ENCODE assay signal across 8 mouse cellular contexts in the genomic region with DNA sequence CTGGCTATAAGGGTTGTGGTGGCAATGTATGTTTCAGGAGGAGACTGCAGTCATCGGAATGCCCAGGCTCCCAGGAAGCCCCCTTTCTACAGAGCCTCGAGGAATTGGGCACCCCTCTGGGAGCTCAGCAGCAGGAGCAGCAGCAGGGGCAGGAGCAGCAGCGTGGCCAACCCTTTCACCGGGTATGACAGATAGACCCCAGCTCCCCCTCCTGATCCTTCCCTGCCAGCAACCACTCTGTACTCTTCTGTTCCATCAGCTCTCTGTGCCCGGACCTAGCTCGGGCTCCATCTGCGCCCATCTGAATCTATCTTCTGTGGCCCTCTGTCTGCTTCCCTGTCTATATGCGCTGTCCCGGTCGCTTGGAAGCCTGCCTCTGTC. TPM values are rescaled to one million over a fixed set of nuclear protein-coding genes. Genes with fewer than 3 reads are reported as not detected.
DNase-seq lines count a peak whose midpoint lies in the region; ATAC-seq lines count a peak whose summit lies in the region.

No protein-coding gene starts in this region.

- peak overlapping the region; percentile 59 for H3K4me2 ChIP-seq in embryonic facial prominence, embryonic 14.5 days (ENCODE audit: low read depth, low read length)
- peak overlapping the region; percentile 61 for H3K4me2 ChIP-seq in intestine, embryonic 16.5 days (ENCODE audit: low read depth, low read length)
- H3K4me2 ChIP-seq in neural tube, embryonic 13.5 days = peak overlapping the region; percentile 58

- intact Hi-C loops in left cerebral cortex, postnatal 4 days (cut with DNase I) = loop anchor here (10.0 kb wide), 1 partner anchor 137 kb away; no protein-coding TSS in a partner anchor
- intact Hi-C loops in left cerebral cortex, postnatal 25 days (cut with DNase I) = loop anchor here (2.0 kb wide), 2 partner anchors 25 to 33 kb away; no protein-coding TSS in a partner anchor

- H3K27me3 ChIP-seq in embryonic facial prominence, embryonic 14.5 days (replicated peaks; ENCODE audit: control insufficient read depth, insufficient read depth, low read length) = no peaks in the 10 kb centered on the region
- H3K27me3 ChIP-seq in intestine, embryonic 16.5 days (replicated peaks; ENCODE audit: control insufficient read depth, insufficient read depth, low read length) = no peaks in the 10 kb centered on the region
- H3K27me3 ChIP-seq in neural tube, embryonic 13.5 days = no peaks in the 10 kb centered on the region

- ATAC-seq in embryonic facial prominence, embryonic 14.5 days (ENCODE audit: low read depth) = peak; percentile 45
- ATAC-seq in intestine, embryonic 16.5 days = peak; percentile 19
- peak; percentile 68 for ATAC-seq in neural tube, embryonic 13.5 days (ENCODE audit: low read depth)

- peak overlapping the region; percentile 53 for H3K9ac ChIP-seq in embryonic facial prominence, embryonic 14.5 days (ENCODE audit: low read depth, low read length)
- H3K9ac ChIP-seq in intestine, embryonic 16.5 days (ENCODE audit: low read depth, low read length) = peak overlapping the region; percentile 55
- peak overlapping the region; percentile 51 for H3K9ac ChIP-seq in neural tube, embryonic 13.5 days

- DNase-seq in left cerebral cortex, postnatal 4 days = peak; percentile 43
- no peak for DNase-seq in left cerebral cortex, postnatal 25 days (ENCODE audit: low spot score in 2 of 2)
- no peak for DNase-seq in embryonic facial prominence, embryonic 14.5 days (ENCODE audit: low spot score)
- DNase-seq in left cerebral cortex, adult 8-10 months (ENCODE audit: low spot score in 2 of 2) = no peak
- DNase-seq in c-Kit-positive CD71-positive TER-119-positive erythroid progenitor cells, embryonic 14.5 days (ENCODE audit: low spot score) = no peak
- no peak for DNase-seq in B cell, adult 2 months

- H3K9me3 ChIP-seq in embryonic facial prominence, embryonic 14.5 days (ENCODE audit: control insufficient read depth, low read length) = no peaks in the 10 kb centered on the region
- no peaks in the 10 kb centered on the region for H3K9me3 ChIP-seq in intestine, embryonic 16.5 days (ENCODE audit: control insufficient read depth, low read length)
- H3K9me3 ChIP-seq in neural tube, embryonic 13.5 days = no peaks in the 10 kb centered on the region

- 0 out of 2 replicates have a peak, but pooled peaks cover 5% of the 10 kb centered on the region for H3K4me1 ChIP-seq in embryonic facial prominence, embryonic 14.5 days (ENCODE audit: control insufficient read depth, insufficient read depth, low read length)
- H3K4me1 ChIP-seq in intestine, embryonic 16.5 days (ENCODE audit: control insufficient read depth, insufficient read depth, low read length) = peaks cover 6% of the 10 kb centered on the region; the same call in 1 of the 2 replicates
- peaks cover 12% of the 10 kb centered on the region; the same call in 1 of the 2 replicates for H3K4me1 ChIP-seq in neural tube, embryonic 13.5 days (replicated peaks)

- WGBS in embryonic facial prominence, embryonic 14.5 days = 30% methylated on average over 9 of the region's 10 CpGs
- 25% methylated on average over 10 of the region's 10 CpGs for WGBS in intestine, embryonic 16.5 days
- 23% methylated on average over 10 of the region's 10 CpGs for WGBS in neural tube, embryonic 13.5 days

- no peak overlapping the region for H3K27ac ChIP-seq in embryonic facial prominence, embryonic 14.5 days (replicated peaks; ENCODE audit: low read depth, low read length)
- H3K27ac ChIP-seq in intestine, embryonic 16.5 days (ENCODE audit: low read length) = no peak overlapping the region
- no peak overlapping the region; the same call in 1 of the 2 replicates for H3K27ac ChIP-seq in neural tube, embryonic 13.5 days (replicated peaks)

- no peaks in the 10 kb centered on the region for H3K36me3 ChIP-seq in embryonic facial prominence, embryonic 14.5 days (ENCODE audit: control insufficient read depth, insufficient read depth, low read length)
- H3K36me3 ChIP-seq in intestine, embryonic 16.5 days (ENCODE audit: control insufficient read depth, insufficient read depth, low read length) = no peaks in the 10 kb centered on the region
- no peaks in the 10 kb centered on the region for H3K36me3 ChIP-seq in neural tube, embryonic 13.5 days

- peak overlapping the region; percentile 29 for H3K4me3 ChIP-seq in embryonic facial prominence, embryonic 14.5 days (ENCODE audit: low read depth, low read length)
- peak overlapping the region; percentile 27 for H3K4me3 ChIP-seq in intestine, embryonic 16.5 days (ENCODE audit: low read length)
- peak overlapping the region; percentile 30 for H3K4me3 ChIP-seq in neural tube, embryonic 13.5 days

RNA-seq across cellular contexts. Expression of gene Arhgef2, which starts 2.0 kb away (rescaled TPM):
- total RNA-seq in left cerebral cortex, postnatal 4 days (2021) = 100 to 1,000 TPM; 129 to 134 TPM
- total RNA-seq in left cerebral cortex, postnatal 25 days (2021) = 100 to 1,000 TPM; 245 to 246 TPM
- polyA plus RNA-seq in embryonic facial prominence, embryonic 14.5 days (2014; fragmentation: Nextera tagmentation; extraction: Ambion mirVana) = 88.0 and 88.7 TPM in 2 replicates
- 41.5 and 43.7 TPM in 2 replicates for polyA plus RNA-seq in intestine, embryonic 16.5 days (2015; fragmentation: Nextera tagmentation; extraction: Ambion mirVana)
- polyA plus RNA-seq in neural tube, embryonic 13.5 days (2015; fragmentation: Nextera tagmentation; extraction: Ambion mirVana) = 146 and 157 TPM in 2 replicates
- total RNA-seq in left cerebral cortex, adult 8-10 months (2022) = 100 to 1,000 TPM; 228 to 247 (median 232) TPM

RNA-seq across cellular contexts. Expression of gene Ssr2, which starts 32.1 kb away (rescaled TPM):
- total RNA-seq in left cerebral cortex, postnatal 4 days (2021) = 100 to 1,000 TPM; 114 to 121 TPM
- 100 to 1,000 TPM in 1 of 2 experiments, 10 to 100 TPM in 1; 97.7 to 106 TPM for total RNA-seq in left cerebral cortex, postnatal 25 days (2021)
- polyA plus RNA-seq in embryonic facial prominence, embryonic 14.5 days (2014; fragmentation: Nextera tagmentation; extraction: Ambion mirVana) = 289 and 337 TPM in 2 replicates
- 371 and 377 TPM in 2 replicates for polyA plus RNA-seq in intestine, embryonic 16.5 days (2015; fragmentation: Nextera tagmentation; extraction: Ambion mirVana)
- 157 and 164 TPM in 2 replicates for polyA plus RNA-seq in neural tube, embryonic 13.5 days (2015; fragmentation: Nextera tagmentation; extraction: Ambion mirVana)
- total RNA-seq in left cerebral cortex, adult 8-10 months (2022) = 10 to 100 TPM; 85.5 to 93.2 (median 89.8) TPM

RNA-seq across cellular contexts. Expression of gene Rxfp4, which starts 45.2 kb away (rescaled TPM):
- total RNA-seq in left cerebral cortex, postnatal 4 days (2021) = not detected
- total RNA-seq in left cerebral cortex, postnatal 25 days (2021) = not detected
- polyA plus RNA-seq in embryonic facial prominence, embryonic 14.5 days (2014; fragmentation: Nextera tagmentation; extraction: Ambion mirVana) = 0.18 TPM in 1 of 2 replicates, not detected in the other
- not detected in 2 replicates for polyA plus RNA-seq in intestine, embryonic 16.5 days (2015; fragmentation: Nextera tagmentation; extraction: Ambion mirVana)
- not detected in 2 replicates for polyA plus RNA-seq in neural tube, embryonic 13.5 days (2015; fragmentation: Nextera tagmentation; extraction: Ambion mirVana)
- total RNA-seq in left cerebral cortex, adult 8-10 months (2022) = not detected

RNA-seq across cellular contexts. Expression of gene Ubqln4, which starts 54.2 kb away (rescaled TPM):
- 100 to 1,000 TPM in 1 of 2 experiments, 10 to 100 TPM in 1; 97.5 to 105 TPM for total RNA-seq in left cerebral cortex, postnatal 4 days (2021)
- 100 to 1,000 TPM; 128 to 129 TPM for total RNA-seq in left cerebral cortex, postnatal 25 days (2021)
- 46.3 and 50.0 TPM in 2 replicates for polyA plus RNA-seq in embryonic facial prominence, embryonic 14.5 days (2014; fragmentation: Nextera tagmentation; extraction: Ambion mirVana)
- 37.2 and 38.9 TPM in 2 replicates for polyA plus RNA-seq in intestine, embryonic 16.5 days (2015; fragmentation: Nextera tagmentation; extraction: Ambion mirVana)
- 38.4 and 40.6 TPM in 2 replicates for polyA plus RNA-seq in neural tube, embryonic 13.5 days (2015; fragmentation: Nextera tagmentation; extraction: Ambion mirVana)
- total RNA-seq in left cerebral cortex, adult 8-10 months (2022) = 100 to 1,000 TPM; 121 to 142 (median 129) TPM

RNA-seq across cellular contexts. Expression of gene Lamtor2, which starts 54.9 kb away (rescaled TPM):
- total RNA-seq in left cerebral cortex, postnatal 4 days (2021) = 100 to 1,000 TPM; 106 to 120 TPM
- 10 to 100 TPM; 96.9 to 99.5 TPM for total RNA-seq in left cerebral cortex, postnatal 25 days (2021)
- 97.9 and 107 TPM in 2 replicates for polyA plus RNA-seq in embryonic facial prominence, embryonic 14.5 days (2014; fragmentation: Nextera tagmentation; extraction: Ambion mirVana)
- polyA plus RNA-seq in intestine, embryonic 16.5 days (2015; fragmentation: Nextera tagmentation; extraction: Ambion mirVana) = 244 and 256 TPM in 2 replicates
- polyA plus RNA-seq in neural tube, embryonic 13.5 days (2015; fragmentation: Nextera tagmentation; extraction: Ambion mirVana) = 161 and 170 TPM in 2 replicates
- total RNA-seq in left cerebral cortex, adult 8-10 months (2022) = 100 to 1,000 TPM; 102 to 133 (median 110) TPM
